Mouse (Mus musculus): ENCODE results near the gene Fam131c. TPM values are rescaled to one million over a fixed set of nuclear protein-coding genes. Genes with fewer than 3 reads are reported as not detected.

The Fam131c gene
- polyA plus RNA-seq, 1 experiment from 2014 or later = 2.4 TPM

- no peak overlapping the region for H3K27ac ChIP-seq
- H3K4me3 ChIP-seq (replicated peaks) = no peak overlapping the region
- H3K36me3 ChIP-seq = no peaks in the 10 kb centered on the region
- H3K4me1 ChIP-seq = peaks cover 25% of the 10 kb centered on the region
- no peak overlapping the region for H3K9ac ChIP-seq
- no peaks in the 10 kb centered on the region for H3K27me3 ChIP-seq
- ATAC-seq (replicated peaks; ENCODE audit: low FRiP score) = no peak
- H3K9me3 ChIP-seq (replicated peaks) = no peaks in the 10 kb centered on the region
- 82% methylated on average over 6 of the region's 6 CpGs for WGBS
- H3K4me2 ChIP-seq = no peak overlapping the region
Measured at GRCm38 (mm10) chr4:141429381-141429780, 61.4 kb downstream of the Fam131c start.

GRCm38 (mm10) chr4:141429847-141430246, 61.8 kb downstream of the Fam131c start:
- Histone ChIP-seq H3K9ac (no peak overlapping the region), H3K4me3 (replicated peaks) (no peak overlapping the region), H3K27ac (no peak overlapping the region), H3K27me3 (no peaks in the 10 kb centered on the region), H3K4me2 (no peak overlapping the region), H3K9me3 (replicated peaks) (no peaks in the 10 kb centered on the region), H3K4me1 (peaks cover 25% of the 10 kb centered on the region), H3K36me3 (no peaks in the 10 kb centered on the region)
- no peak for ATAC-seq (replicated peaks; ENCODE audit: low FRiP score)
- 51% methylated on average over 9 of the region's 9 CpGs for WGBS

- H3K4me2 ChIP-seq = no peak overlapping the region
- no peak for ATAC-seq (replicated peaks; ENCODE audit: low FRiP score)
- H3K4me1 ChIP-seq = peaks cover 15% of the 10 kb centered on the region
- WGBS = 47% methylated on average over 9 of the region's 9 CpGs
- no peaks in the 10 kb centered on the region for H3K27me3 ChIP-seq
- H3K27ac ChIP-seq = no peak overlapping the region
- no peak overlapping the region for H3K9ac ChIP-seq
- no peak overlapping the region for H3K4me3 ChIP-seq (replicated peaks)
- H3K9me3 ChIP-seq (replicated peaks) = no peaks in the 10 kb centered on the region
- H3K36me3 ChIP-seq = no peaks in the 10 kb centered on the region
Measured at GRCm38 (mm10) chr4:141430997-141431396, 63.0 kb downstream of the Fam131c start.

GRCm38 (mm10) chr4:141432666-141433065, 64.6 kb downstream of the Fam131c start:
- H3K9me3 ChIP-seq (replicated peaks) = no peaks in the 10 kb centered on the region
- WGBS = 53% methylated on average over 14 of the region's 14 CpGs
- H3K4me2 ChIP-seq = no peak overlapping the region
- no peaks in the 10 kb centered on the region for H3K36me3 ChIP-seq
- H3K4me3 ChIP-seq (replicated peaks) = no peak overlapping the region
- no peak overlapping the region for H3K9ac ChIP-seq
- no peak for ATAC-seq (replicated peaks; ENCODE audit: low FRiP score)
- H3K27ac ChIP-seq = no peak overlapping the region
- H3K27me3 ChIP-seq = no peaks in the 10 kb centered on the region
- H3K4me1 ChIP-seq = no peaks in the 10 kb centered on the region

GRCm38 (mm10) chr4:141433191-141433590, 65.2 kb downstream of the Fam131c start:
- H3K36me3 ChIP-seq = no peaks in the 10 kb centered on the region
- H3K4me2 ChIP-seq = no peak overlapping the region
- no peaks in the 10 kb centered on the region for H3K27me3 ChIP-seq
- H3K9me3 ChIP-seq (replicated peaks) = no peaks in the 10 kb centered on the region
- no peaks in the 10 kb centered on the region for H3K4me1 ChIP-seq
- no peak overlapping the region for H3K27ac ChIP-seq
- no peak overlapping the region for H3K9ac ChIP-seq
- no peak overlapping the region for H3K4me3 ChIP-seq (replicated peaks)
- WGBS = 84% methylated on average over 18 of the region's 18 CpGs
- no peak for ATAC-seq (replicated peaks; ENCODE audit: low FRiP score)

Small RNA genes lying within 50 kb of the gene (microRNA-seq; reads per million reads assigned to microRNA genes)
- not detected for gene Gm25690

Other genes with a start within 250 kb of the Fam131c start
- 49.6 and 50.4 TPM in 2 replicates for gene Szrd1, start 228.4 kb upstream of the Fam131c start, polyA plus RNA-seq (2015; fragmentation: Nextera tagmentation; extraction: Ambion mirVana)
- gene Fbxo42, start 220.3 kb upstream of the Fam131c start, polyA plus RNA-seq (2015; fragmentation: Nextera tagmentation; extraction: Ambion mirVana) = 22.4 and 23.0 TPM in 2 replicates
- gene Rsg1, start 154.3 kb upstream of the Fam131c start, polyA plus RNA-seq (2015; fragmentation: Nextera tagmentation; extraction: Ambion mirVana) = 5.9 and 6.8 TPM in 2 replicates
- 7.4 and 9.6 TPM in 2 replicates for gene Arhgef19, start 128.7 kb upstream of the Fam131c start, polyA plus RNA-seq (2015; fragmentation: Nextera tagmentation; extraction: Ambion mirVana)
- gene Epha2, start 67.0 kb upstream of the Fam131c start, polyA plus RNA-seq (2015; fragmentation: Nextera tagmentation; extraction: Ambion mirVana) = 6.8 and 7.1 TPM in 2 replicates
- gene Clcnka, start 30.5 kb downstream of the Fam131c start, polyA plus RNA-seq (2015; fragmentation: Nextera tagmentation; extraction: Ambion mirVana) = 7.6 and 8.5 TPM in 2 replicates
- 19.5 and 19.8 TPM in 2 replicates for gene Clcnkb, start 47.8 kb downstream of the Fam131c start, polyA plus RNA-seq (2015; fragmentation: Nextera tagmentation; extraction: Ambion mirVana)
- 1.0 and 1.1 TPM in 2 replicates for gene Hspb7, start 52.6 kb downstream of the Fam131c start, polyA plus RNA-seq (2015; fragmentation: Nextera tagmentation; extraction: Ambion mirVana)
- not detected in 2 replicates for gene Srarp, start 67.9 kb downstream of the Fam131c start, polyA plus RNA-seq (2015; fragmentation: Nextera tagmentation; extraction: Ambion mirVana)
- 39.8 and 40.4 TPM in 2 replicates for gene Zbtb17, start 76.4 kb downstream of the Fam131c start, polyA plus RNA-seq (2015; fragmentation: Nextera tagmentation; extraction: Ambion mirVana)
- 10.3 and 11.1 TPM in 2 replicates for gene Spen, start 170.4 kb downstream of the Fam131c start, polyA plus RNA-seq (2015; fragmentation: Nextera tagmentation; extraction: Ambion mirVana)
- gene Fblim1, start 237.9 kb downstream of the Fam131c start, polyA plus RNA-seq (2015; fragmentation: Nextera tagmentation; extraction: Ambion mirVana) = 71.4 and 81.3 TPM in 2 replicates

Data from kidney, embryonic 15.5 days (tissue).